Mouse (Mus musculus): ENCODE measurements at regions not wholly inside any gene's neighbourhood (a gene's known extent, or its start where the extent isn't known, plus 50 kb on each side); places are given as distances from the start of the nearest gene placed in this dataset.

DNA sequence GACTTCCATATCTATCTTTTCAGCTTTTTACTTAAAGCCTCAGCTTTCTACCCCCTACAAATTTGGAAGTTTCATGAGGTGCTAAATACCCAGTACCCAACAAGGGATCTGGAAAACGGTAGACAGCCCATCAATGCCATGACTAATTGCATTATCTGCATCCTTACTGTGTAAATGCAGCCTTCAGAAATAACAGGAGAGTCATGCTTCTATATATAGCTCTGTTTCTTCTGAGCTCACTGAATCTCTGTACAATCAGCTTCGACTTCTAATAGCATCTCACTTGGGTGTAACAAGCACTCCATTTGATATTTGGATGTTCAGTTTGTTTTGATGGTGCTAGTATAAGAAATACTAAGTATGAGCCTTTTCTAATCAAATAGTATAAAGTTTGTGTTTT, 120.7 kb downstream of the Tmsb4x start:
- TF ChIP-seq CTCF (IDR thresholded peaks at IDR 0.05) = no peak
- intact Hi-C loops (cut with DNase I) = loop anchor here (10.0 kb wide), 1 partner anchor 116 kb away; the partner anchor contains the start of gene Tmsb4x
- DNase-seq = no peak
- Histone ChIP-seq H3K27ac (peak overlapping the region; percentile 68), H3K4me3 (no peak overlapping the region)

DNA sequence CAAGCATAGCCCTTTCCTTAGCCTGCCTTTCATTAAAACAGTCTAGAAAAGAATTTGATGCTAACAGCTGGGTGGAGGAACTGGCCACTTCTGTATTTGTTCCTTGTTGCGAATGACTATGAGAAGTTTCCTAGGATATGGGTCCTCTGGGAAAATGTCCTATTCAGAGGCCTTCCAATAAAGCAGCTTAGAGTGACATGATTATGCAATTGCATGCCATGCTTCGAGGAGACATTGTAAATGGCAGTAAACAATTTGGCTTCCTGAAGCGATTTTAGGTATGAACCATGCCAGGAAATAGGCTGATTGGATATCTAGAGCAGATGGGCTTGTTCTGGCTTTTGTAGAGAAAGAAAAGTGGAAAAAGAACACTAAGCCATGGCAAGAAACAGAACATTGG, 128.3 kb downstream of the Tmsb4x start:
- Histone ChIP-seq H3K27ac (peak overlapping the region; percentile 61), H3K4me3 (no peak overlapping the region)
- no peak for TF ChIP-seq CTCF (IDR thresholded peaks at IDR 0.05)
- DNase-seq = no peak
- intact Hi-C loops (cut with DNase I) = loop anchor here (10.0 kb wide), 1 partner anchor 124 kb away; the partner anchor contains the start of gene Tmsb4x

DNA sequence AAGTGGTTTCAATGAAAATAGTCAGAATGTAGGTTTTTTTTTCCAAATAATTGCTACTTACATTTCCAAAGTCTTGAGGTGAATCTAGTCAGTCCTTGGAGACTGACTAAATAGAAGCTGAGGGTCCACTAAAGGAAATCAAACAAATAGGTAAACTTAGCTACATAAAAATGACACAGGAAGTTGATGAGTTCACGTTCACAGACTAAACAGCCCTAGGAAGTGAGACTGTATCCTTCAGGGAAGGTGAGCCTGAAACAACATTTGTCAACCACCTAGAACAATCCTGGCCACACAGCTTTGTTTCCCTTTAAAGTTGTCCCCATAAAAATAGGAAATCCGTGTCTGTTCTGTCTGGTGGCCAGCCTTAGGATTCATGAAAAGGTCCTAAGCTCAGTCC, 140.0 kb downstream of the Tmsb4x start:
- Histone ChIP-seq H3K4me3 (no peak overlapping the region), H3K27ac (no peak overlapping the region)
- DNase-seq = no peak
- no peak for TF ChIP-seq CTCF (IDR thresholded peaks at IDR 0.05)
- intact Hi-C loops (cut with DNase I) = no loop called here

DNA sequence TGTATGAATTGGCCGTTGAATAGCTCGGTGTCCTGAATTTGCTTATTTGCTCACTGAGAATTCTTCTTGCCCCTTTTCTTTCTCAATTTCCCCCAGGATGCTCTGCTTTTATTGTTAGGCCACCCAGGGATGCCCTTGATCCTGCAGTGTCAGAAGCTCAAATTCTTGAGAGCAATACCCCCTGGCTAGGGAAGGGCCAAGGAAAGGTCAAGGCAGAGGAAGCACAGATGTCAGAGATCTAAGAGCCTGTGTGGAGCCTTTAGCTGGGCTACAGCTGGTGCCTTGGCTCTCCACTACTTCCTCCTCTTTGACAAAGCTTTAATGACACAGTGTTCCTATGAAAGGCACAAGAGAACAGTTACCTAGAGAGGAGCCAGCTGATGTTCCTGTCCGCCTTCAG, 141.2 kb downstream of the Tmsb4x start:
- no peak for DNase-seq
- intact Hi-C loops (cut with DNase I) = no loop called here
- Histone ChIP-seq H3K4me3 (no peak overlapping the region), H3K27ac (no peak overlapping the region)
- no peak for TF ChIP-seq CTCF (IDR thresholded peaks at IDR 0.05)

GRCm38 (mm10) chrX:167063881-167064280, 145.2 kb downstream of the Tmsb4x start:
- intact Hi-C loops (cut with DNase I) = no loop called here
- no peak overlapping the region for H3K4me3 ChIP-seq
- no peak for DNase-seq
- no peak overlapping the region for H3K27ac ChIP-seq
- TF ChIP-seq CTCF (IDR thresholded peaks at IDR 0.05) = no peak

- H3K27ac ChIP-seq = peak overlapping the region; percentile 12; the same call in 1 of the 2 replicates
- no peak overlapping the region for H3K4me3 ChIP-seq
- intact Hi-C loops (cut with DNase I) = no loop called here
- no peak for DNase-seq
- TF ChIP-seq CTCF (IDR thresholded peaks at IDR 0.05) = no peak
Observed at GRCm38 (mm10) chrX:167052456-167052855, 156.7 kb downstream of the Tmsb4x start.

DNA sequence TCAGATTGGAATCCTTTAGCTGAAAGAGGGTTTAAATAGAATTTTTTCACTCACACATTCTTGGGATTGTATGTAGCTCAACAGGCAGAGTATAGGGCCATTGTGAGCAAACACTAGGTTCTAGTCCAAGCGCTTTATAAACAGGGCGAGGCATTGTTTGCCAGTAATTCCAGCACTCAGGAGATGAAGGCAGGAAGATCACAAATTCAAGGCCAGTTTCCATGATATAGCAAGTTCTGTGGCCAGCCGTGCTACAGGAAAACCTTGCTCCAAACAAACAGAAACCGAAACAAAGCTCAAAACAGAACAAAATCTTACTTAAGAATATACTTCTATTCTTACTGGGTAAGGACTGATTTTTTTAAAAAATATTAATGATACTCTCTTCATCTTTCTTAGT, 159.0 kb downstream of the Tmsb4x start:
- intact Hi-C loops (cut with DNase I) = no loop called here
- no peak for DNase-seq
- Histone ChIP-seq H3K27ac (peak overlapping the region; percentile 78), H3K4me3 (peak overlapping the region; percentile 15; the same call in 1 of the 2 replicates)
- no peak for TF ChIP-seq CTCF (IDR thresholded peaks at IDR 0.05)

- intact Hi-C loops (cut with DNase I) = no loop called here
- DNase-seq = peak; percentile 14
- Histone ChIP-seq H3K27ac (peak overlapping the region; percentile 78), H3K4me3 (peak overlapping the region; percentile 15; the same call in 1 of the 2 replicates)
- TF ChIP-seq CTCF (IDR thresholded peaks at IDR 0.05) = no peak
Observed at GRCm38 (mm10) chrX:167049191-167049968, 159.7 kb downstream of the Tmsb4x start.

- DNase-seq = no peak
- H3K27ac ChIP-seq = no peak overlapping the region
- H3K4me3 ChIP-seq = no peak overlapping the region
- no peak for TF ChIP-seq CTCF (IDR thresholded peaks at IDR 0.05)
- intact Hi-C loops (cut with DNase I) = no loop called here
Observed at GRCm38 (mm10) chrX:167037971-167038370, 171.1 kb downstream of the Tmsb4x start.

GRCm38 (mm10) chrX:167036355-167036754, 172.8 kb downstream of the Tmsb4x start:
- intact Hi-C loops (cut with DNase I) = no loop called here
- no peak for TF ChIP-seq CTCF (IDR thresholded peaks at IDR 0.05)
- Histone ChIP-seq H3K4me3 (no peak overlapping the region), H3K27ac (no peak overlapping the region)
- DNase-seq = no peak

GRCm38 (mm10) chrX:167035639-167036038, 173.5 kb downstream of the Tmsb4x start:
- no peak for TF ChIP-seq CTCF (IDR thresholded peaks at IDR 0.05)
- no peak overlapping the region for H3K4me3 ChIP-seq
- intact Hi-C loops (cut with DNase I) = no loop called here
- H3K27ac ChIP-seq = no peak overlapping the region
- no peak for DNase-seq

DNA sequence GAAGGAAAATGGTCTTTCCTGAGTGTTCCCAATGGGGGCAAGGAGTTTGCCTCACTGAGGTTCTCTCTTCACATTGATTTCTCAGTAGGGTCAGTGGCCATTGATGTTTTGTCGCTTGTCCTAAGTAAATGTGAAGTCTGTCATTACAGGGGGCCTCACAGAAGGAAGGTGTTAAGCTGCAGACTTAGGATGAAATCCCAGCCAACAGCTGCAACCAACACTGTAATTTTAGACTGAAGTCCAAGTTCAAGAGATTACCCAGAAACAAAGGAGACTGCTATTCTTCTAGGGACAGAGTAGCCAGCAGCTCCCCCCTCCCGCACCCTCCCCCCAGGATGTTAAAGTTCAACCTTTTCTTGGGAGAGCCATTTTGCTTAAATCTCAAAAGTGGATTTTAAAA, 176.0 kb downstream of the Tmsb4x start:
- Histone ChIP-seq H3K27ac (peak overlapping the region; percentile 72), H3K4me3 (no peak overlapping the region)
- intact Hi-C loops (cut with DNase I) = no loop called here
- no peak for TF ChIP-seq CTCF (IDR thresholded peaks at IDR 0.05)
- DNase-seq = no peak

DNA sequence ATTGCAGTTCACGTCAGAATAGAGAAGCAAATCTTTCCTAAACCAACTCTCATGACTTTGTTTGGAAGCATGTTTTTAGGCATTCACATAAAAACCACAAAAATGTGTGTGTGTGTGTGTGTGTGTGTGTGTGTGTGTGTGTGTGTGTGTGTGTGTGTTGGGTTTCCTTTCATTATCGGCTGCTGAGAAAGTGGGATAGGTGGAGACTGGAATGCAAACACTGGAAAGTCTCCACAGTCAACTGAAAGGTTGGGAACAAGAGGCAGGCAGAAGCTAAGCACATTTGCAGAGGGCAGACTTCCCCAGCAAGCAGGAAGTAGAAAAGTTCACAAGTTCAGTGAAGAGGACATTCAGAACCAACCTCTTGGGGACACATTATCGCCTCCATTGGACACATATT, 176.5 kb downstream of the Tmsb4x start:
- Histone ChIP-seq H3K27ac (peak overlapping the region; percentile 72), H3K4me3 (no peak overlapping the region)
- TF ChIP-seq CTCF (IDR thresholded peaks at IDR 0.05) = no peak
- DNase-seq = no peak
- intact Hi-C loops (cut with DNase I) = no loop called here

- intact Hi-C loops (cut with DNase I) = no loop called here
- peak overlapping the region; percentile 71 for H3K27ac ChIP-seq
- no peak for DNase-seq
- TF ChIP-seq CTCF (IDR thresholded peaks at IDR 0.05) = no peak
- H3K4me3 ChIP-seq = no peak overlapping the region
Observed at GRCm38 (mm10) chrX:167031543-167031942, 177.6 kb downstream of the Tmsb4x start.

All from gastrocnemius, adult 2 months (tissue).